Mouse (Mus musculus): ENCODE measurements around the gene Tyrp1. TPM values are rescaled to one million over a fixed set of nuclear protein-coding genes. Genes with fewer than 3 reads are reported as not detected.

Tyrp1 gene
- not detected in 2 replicates for polyA plus RNA-seq (2015; fragmentation: Nextera tagmentation; extraction: Ambion mirVana)

DNA sequence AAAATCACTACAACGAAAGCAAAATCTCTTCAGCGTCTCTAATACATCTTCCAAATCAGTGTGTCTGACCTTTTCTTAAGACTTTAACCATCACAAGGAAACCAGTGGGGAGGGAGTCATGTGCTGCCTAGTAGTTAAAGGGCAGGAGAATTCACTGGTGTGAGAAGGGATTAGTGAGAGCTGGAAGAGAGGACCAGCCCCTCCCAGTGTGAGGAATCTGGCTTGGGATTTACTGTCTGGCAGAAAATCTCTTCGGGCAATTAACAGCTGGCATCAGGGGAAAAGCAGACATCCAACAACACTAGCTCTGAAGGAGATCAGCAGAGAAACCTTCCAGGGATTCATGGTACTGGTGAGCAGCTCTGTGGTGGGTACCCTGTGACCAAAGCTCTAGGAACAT, at the start of gene Tyrp1:
Tyrp1 (plus strand) TSS at position 74 of the 400 bp plus-strand sequence.
- Histone ChIP-seq H3K4me2 (ENCODE audit: low read depth, low read length) (no peak within 1 kb of the TSS), H3K36me3 (ENCODE audit: control insufficient read depth, insufficient read depth) (no peaks in the 10 kb centered on the region), H3K4me1 (ENCODE audit: control insufficient read depth, low read depth, low read length) (no peaks in the 10 kb centered on the region), H3K4me3 (ENCODE audit: low read depth, low read length) (no peak within 1 kb of the TSS), H3K27me3 (ENCODE audit: control insufficient read depth, insufficient read depth, low read depth, low read length) (no peaks in the 10 kb centered on the region), H3K9me3 (replicated peaks; ENCODE audit: control insufficient read depth, low read length) (no peaks in the 10 kb centered on the region), H3K9ac (ENCODE audit: low read depth, low read length) (no peak within 1 kb of the TSS), H3K27ac (ENCODE audit: low read length) (no peak within 1 kb of the TSS)
- WGBS (ENCODE audit: insufficient replicate concordance), result 35% methylated on average over 3 of the region's 3 CpGs
- ATAC-seq (ENCODE audit: low read depth), result no peak

DNA sequence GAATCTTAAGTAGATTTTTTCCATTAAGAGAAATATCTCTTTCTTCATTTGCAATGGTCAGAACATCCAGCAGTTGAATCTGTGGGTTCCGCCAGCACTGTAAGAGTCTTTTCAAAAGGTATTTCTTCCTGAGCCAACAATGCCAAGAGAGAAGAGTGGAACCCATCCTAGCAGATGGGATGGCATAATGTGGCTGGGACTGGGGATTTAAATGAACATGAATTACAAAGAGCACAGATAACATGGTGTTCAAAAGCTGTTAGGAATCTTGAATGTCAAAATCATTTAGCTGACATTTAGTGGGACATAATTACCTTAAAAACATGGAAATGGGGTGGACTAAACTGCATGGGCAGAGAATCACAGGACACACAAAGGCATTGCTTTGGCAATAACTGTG, 45.6 kb upstream of the Tyrp1 start:
- no peak overlapping the region for H3K4me2 ChIP-seq (ENCODE audit: low read depth, low read length)

DNA sequence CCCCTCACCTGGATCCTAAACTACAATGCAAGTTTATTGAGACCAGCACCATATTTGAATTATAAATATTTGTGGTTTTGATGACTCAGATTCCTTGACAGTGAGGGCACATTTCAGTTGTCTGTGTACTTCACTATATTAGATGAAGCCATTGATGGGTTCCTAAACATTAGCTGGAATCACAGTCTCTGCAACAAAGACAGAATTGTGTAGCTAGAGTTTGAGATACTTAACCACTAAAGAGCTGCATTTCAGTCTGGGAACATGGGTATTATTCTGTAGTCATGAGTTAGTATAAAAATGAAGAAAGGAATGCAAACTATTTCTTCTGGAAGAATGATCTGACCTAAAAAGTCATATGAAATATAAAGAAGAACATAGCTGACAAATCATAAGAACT, 14.4 kb upstream of the Tyrp1 start:
- no peak overlapping the region for H3K9ac ChIP-seq (ENCODE audit: low read depth, low read length)
- no peaks in the 10 kb centered on the region for H3K9me3 ChIP-seq (replicated peaks; ENCODE audit: control insufficient read depth, low read length)
- no peak overlapping the region for H3K4me2 ChIP-seq (ENCODE audit: low read depth, low read length)
- ATAC-seq (ENCODE audit: low read depth), result no peak
- H3K4me1 ChIP-seq (ENCODE audit: control insufficient read depth, low read depth, low read length), result no peaks in the 10 kb centered on the region
- H3K36me3 ChIP-seq (ENCODE audit: control insufficient read depth, insufficient read depth), result no peaks in the 10 kb centered on the region
- no peaks in the 10 kb centered on the region for H3K27me3 ChIP-seq (ENCODE audit: control insufficient read depth, insufficient read depth, low read depth, low read length)
- no peak overlapping the region for H3K4me3 ChIP-seq (ENCODE audit: low read depth, low read length)
- H3K27ac ChIP-seq (ENCODE audit: low read length), result no peak overlapping the region

More for the DNA sequence above, 45.6 kb upstream of the Tyrp1 start:
- ATAC-seq (ENCODE audit: low read depth), result no peak
- Histone ChIP-seq H3K4me1 (ENCODE audit: control insufficient read depth, low read depth, low read length) (no peaks in the 10 kb centered on the region), H3K36me3 (ENCODE audit: control insufficient read depth, insufficient read depth) (no peaks in the 10 kb centered on the region), H3K27me3 (ENCODE audit: control insufficient read depth, insufficient read depth, low read depth, low read length) (no peaks in the 10 kb centered on the region), H3K9me3 (replicated peaks; ENCODE audit: control insufficient read depth, low read length) (no peaks in the 10 kb centered on the region), H3K9ac (ENCODE audit: low read depth, low read length) (no peak overlapping the region), H3K4me3 (ENCODE audit: low read depth, low read length) (no peak overlapping the region), H3K27ac (ENCODE audit: low read length) (no peak overlapping the region)
- 68% methylated on average over 1 of the region's 1 CpGs for WGBS (ENCODE audit: insufficient replicate concordance)

DNA sequence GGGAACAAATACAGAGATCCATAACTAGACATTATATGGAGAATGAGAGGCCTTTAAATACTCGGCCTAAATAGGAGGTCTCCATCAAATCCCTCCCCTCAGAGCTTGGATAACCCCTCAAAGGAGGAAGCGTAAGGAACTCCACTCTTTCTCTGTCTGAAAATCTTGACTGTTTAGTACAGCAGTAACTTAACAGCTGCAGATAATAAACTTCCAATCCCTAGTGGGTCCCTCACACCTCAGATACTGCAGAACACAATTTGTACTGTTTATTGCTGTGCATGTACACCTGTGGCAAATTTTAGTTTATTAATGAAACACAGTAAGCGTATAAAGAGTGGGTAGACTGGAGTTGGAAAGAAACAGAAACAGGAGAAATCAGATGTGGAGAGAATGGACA, 12.0 kb upstream of the Tyrp1 start:
- WGBS (ENCODE audit: insufficient replicate concordance), result 59% methylated on average over 3 of the region's 3 CpGs
- Histone ChIP-seq H3K4me3 (ENCODE audit: low read depth, low read length) (no peak overlapping the region), H3K36me3 (ENCODE audit: control insufficient read depth, insufficient read depth) (no peaks in the 10 kb centered on the region), H3K9me3 (replicated peaks; ENCODE audit: control insufficient read depth, low read length) (no peaks in the 10 kb centered on the region), H3K9ac (ENCODE audit: low read depth, low read length) (no peak overlapping the region), H3K27ac (ENCODE audit: low read length) (no peak overlapping the region), H3K4me1 (ENCODE audit: control insufficient read depth, low read depth, low read length) (no peaks in the 10 kb centered on the region), H3K27me3 (ENCODE audit: control insufficient read depth, insufficient read depth, low read depth, low read length) (no peaks in the 10 kb centered on the region), H3K4me2 (ENCODE audit: low read depth, low read length) (no peak overlapping the region)
- no peak for ATAC-seq (ENCODE audit: low read depth)

DNA sequence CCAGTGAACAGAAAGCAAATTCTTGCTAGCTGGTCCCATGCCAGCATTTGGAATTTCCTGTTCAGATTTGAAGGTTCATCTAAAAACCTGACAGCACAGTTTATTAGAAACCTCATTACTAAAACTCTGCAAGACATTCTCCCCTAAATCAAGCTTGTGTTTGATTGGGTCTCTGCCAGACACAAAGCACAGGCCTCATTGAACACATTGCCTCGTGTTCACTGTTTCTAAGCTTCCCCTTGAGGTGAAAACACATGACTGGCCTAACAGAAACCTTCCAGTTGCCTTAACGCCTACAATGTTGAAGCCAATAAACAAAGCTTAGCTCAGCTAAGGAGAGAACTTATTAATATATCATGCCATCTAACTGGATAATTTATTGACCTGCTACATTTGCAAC, 5.7 kb upstream of the Tyrp1 start:
- H3K4me2 ChIP-seq (ENCODE audit: low read depth, low read length), result no peak overlapping the region
- no peaks in the 10 kb centered on the region for H3K4me1 ChIP-seq (ENCODE audit: control insufficient read depth, low read depth, low read length)
- 44% methylated on average over 2 of the region's 2 CpGs for WGBS (ENCODE audit: insufficient replicate concordance)
- H3K36me3 ChIP-seq (ENCODE audit: control insufficient read depth, insufficient read depth), result no peaks in the 10 kb centered on the region
- H3K27me3 ChIP-seq (ENCODE audit: control insufficient read depth, insufficient read depth, low read depth, low read length), result no peaks in the 10 kb centered on the region
- ATAC-seq (ENCODE audit: low read depth), result no peak
- no peak overlapping the region for H3K4me3 ChIP-seq (ENCODE audit: low read depth, low read length)
- H3K9ac ChIP-seq (ENCODE audit: low read depth, low read length), result no peak overlapping the region
- no peak overlapping the region for H3K27ac ChIP-seq (ENCODE audit: low read length)
- H3K9me3 ChIP-seq (replicated peaks; ENCODE audit: control insufficient read depth, low read length), result no peaks in the 10 kb centered on the region

DNA sequence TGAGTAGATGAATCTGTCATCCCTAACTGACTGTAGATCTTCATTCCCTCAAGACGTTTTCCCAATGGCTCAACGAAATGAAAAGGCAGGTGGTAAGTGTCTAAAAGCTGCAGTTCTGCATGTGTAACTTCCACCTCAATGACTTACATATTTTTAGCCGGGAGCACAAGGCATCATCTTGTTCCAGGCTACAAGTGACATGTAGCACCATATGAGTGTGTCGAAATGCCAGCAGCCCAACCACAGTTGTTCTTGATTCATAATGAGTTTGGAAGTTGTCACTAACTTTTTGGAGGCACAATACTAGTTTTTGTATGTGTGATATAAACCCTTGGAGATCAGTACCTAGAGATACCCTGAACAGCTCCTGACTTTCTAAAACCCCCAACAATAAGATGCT, 5.4 kb downstream of the Tyrp1 start:
- no peak overlapping the region for H3K4me3 ChIP-seq (ENCODE audit: low read depth, low read length)
- H3K4me1 ChIP-seq (ENCODE audit: control insufficient read depth, low read depth, low read length), result no peaks in the 10 kb centered on the region
- no peak for ATAC-seq (ENCODE audit: low read depth)
- no peaks in the 10 kb centered on the region for H3K9me3 ChIP-seq (replicated peaks; ENCODE audit: control insufficient read depth, low read length)
- no peaks in the 10 kb centered on the region for H3K27me3 ChIP-seq (ENCODE audit: control insufficient read depth, insufficient read depth, low read depth, low read length)
- no peaks in the 10 kb centered on the region for H3K36me3 ChIP-seq (ENCODE audit: control insufficient read depth, insufficient read depth)
- 59% methylated on average over 4 of the region's 4 CpGs for WGBS (ENCODE audit: insufficient replicate concordance)
- H3K4me2 ChIP-seq (ENCODE audit: low read depth, low read length), result no peak overlapping the region
- no peak overlapping the region for H3K27ac ChIP-seq (ENCODE audit: low read length)
- no peak overlapping the region for H3K9ac ChIP-seq (ENCODE audit: low read depth, low read length)

DNA sequence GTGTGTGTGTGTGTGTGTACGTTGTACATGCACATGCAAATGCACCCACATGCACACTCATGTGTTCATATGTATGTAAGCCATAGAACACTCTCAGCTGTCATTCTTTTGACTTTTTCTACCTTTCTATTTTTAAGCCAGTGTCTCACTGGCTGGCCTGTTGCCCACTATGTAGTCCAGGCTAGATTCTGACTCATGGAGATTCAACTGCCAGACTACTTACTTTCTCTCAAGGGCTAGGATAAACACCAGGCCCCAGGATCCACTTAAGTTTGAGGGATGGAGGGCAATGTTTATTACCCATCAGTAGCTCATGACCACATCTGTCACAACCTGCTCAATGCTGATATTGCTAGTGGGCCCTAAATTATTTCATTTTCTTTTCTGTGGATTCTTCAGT, 8.1 kb downstream of the Tyrp1 start:
- no peak overlapping the region for H3K9ac ChIP-seq (ENCODE audit: low read depth, low read length)
- WGBS (ENCODE audit: insufficient replicate concordance), result 43% methylated on average over 1 of the region's 1 CpGs
- H3K4me3 ChIP-seq (ENCODE audit: low read depth, low read length), result no peak overlapping the region
- ATAC-seq (ENCODE audit: low read depth), result no peak
- no peaks in the 10 kb centered on the region for H3K27me3 ChIP-seq (ENCODE audit: control insufficient read depth, insufficient read depth, low read depth, low read length)
- no peak overlapping the region for H3K27ac ChIP-seq (ENCODE audit: low read length)
- H3K4me2 ChIP-seq (ENCODE audit: low read depth, low read length), result no peak overlapping the region
- H3K9me3 ChIP-seq (replicated peaks; ENCODE audit: control insufficient read depth, low read length), result no peaks in the 10 kb centered on the region
- H3K4me1 ChIP-seq (ENCODE audit: control insufficient read depth, low read depth, low read length), result no peaks in the 10 kb centered on the region
- H3K36me3 ChIP-seq (ENCODE audit: control insufficient read depth, insufficient read depth), result no peaks in the 10 kb centered on the region

DNA sequence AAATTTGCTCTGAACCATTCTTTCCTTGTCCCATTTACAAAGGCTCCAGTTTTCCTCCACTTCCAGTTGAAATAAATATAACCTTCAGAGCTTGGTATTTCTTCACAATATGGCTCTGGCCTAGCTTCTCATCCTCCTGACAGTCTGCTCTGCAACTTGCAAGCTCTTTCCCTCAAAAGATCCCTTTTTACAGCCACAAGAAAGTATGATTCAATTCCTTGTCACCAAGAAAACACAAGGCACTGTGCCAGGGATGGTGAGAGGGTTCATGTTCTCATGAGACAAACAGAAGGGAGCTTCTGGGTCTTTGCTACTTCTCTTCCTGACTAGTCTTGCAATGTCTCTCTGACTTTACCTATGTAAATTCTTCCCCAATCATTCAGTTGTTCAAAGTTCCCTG, 9.8 kb downstream of the Tyrp1 start:
- no peaks in the 10 kb centered on the region for H3K36me3 ChIP-seq (ENCODE audit: control insufficient read depth, insufficient read depth)
- H3K4me3 ChIP-seq (ENCODE audit: low read depth, low read length), result no peak overlapping the region
- no peak overlapping the region for H3K27ac ChIP-seq (ENCODE audit: low read length)
- no peaks in the 10 kb centered on the region for H3K4me1 ChIP-seq (ENCODE audit: control insufficient read depth, low read depth, low read length)
- no peaks in the 10 kb centered on the region for H3K9me3 ChIP-seq (replicated peaks; ENCODE audit: control insufficient read depth, low read length)
- ATAC-seq (ENCODE audit: low read depth), result no peak
- H3K27me3 ChIP-seq (ENCODE audit: control insufficient read depth, insufficient read depth, low read depth, low read length), result no peaks in the 10 kb centered on the region
- H3K9ac ChIP-seq (ENCODE audit: low read depth, low read length), result no peak overlapping the region
- no peak overlapping the region for H3K4me2 ChIP-seq (ENCODE audit: low read depth, low read length)

DNA sequence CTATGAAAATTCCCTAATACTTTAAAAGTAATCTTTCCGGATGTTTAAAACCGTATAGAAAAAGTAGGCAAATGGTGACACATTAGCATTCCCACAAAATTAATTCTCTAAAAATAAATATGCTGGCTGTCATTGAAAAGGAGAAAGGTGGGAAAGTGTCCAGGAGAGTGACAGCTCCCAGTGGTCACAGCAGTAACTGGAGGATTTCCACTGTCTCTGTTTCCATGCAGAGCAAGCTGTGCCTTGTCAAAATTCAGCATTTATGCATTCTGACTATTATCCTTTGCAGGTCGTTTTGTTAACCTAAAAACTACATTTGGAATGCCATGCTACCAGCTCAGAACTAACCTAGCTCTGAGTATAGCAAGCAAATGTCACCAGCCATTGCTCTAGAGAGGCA, 12.1 kb downstream of the Tyrp1 start:
- ATAC-seq (ENCODE audit: low read depth), result no peak
- H3K27ac ChIP-seq (ENCODE audit: low read length), result no peak overlapping the region
- H3K4me3 ChIP-seq (ENCODE audit: low read depth, low read length), result no peak overlapping the region
- H3K9me3 ChIP-seq (replicated peaks; ENCODE audit: control insufficient read depth, low read length), result no peaks in the 10 kb centered on the region
- no peak overlapping the region for H3K4me2 ChIP-seq (ENCODE audit: low read depth, low read length)
- H3K9ac ChIP-seq (ENCODE audit: low read depth, low read length), result no peak overlapping the region
- no peaks in the 10 kb centered on the region for H3K27me3 ChIP-seq (ENCODE audit: control insufficient read depth, insufficient read depth, low read depth, low read length)
- 63% methylated on average over 3 of the region's 3 CpGs for WGBS (ENCODE audit: insufficient replicate concordance)
- H3K36me3 ChIP-seq (ENCODE audit: control insufficient read depth, insufficient read depth), result no peaks in the 10 kb centered on the region
- H3K4me1 ChIP-seq (ENCODE audit: control insufficient read depth, low read depth, low read length), result no peaks in the 10 kb centered on the region
